13 mouse cellular contexts compared by ENCODE assay signal in genomic region chr4:151717864-151718263, GRCm38 (mm10).
DNase-seq lines count a peak whose midpoint lies in the region; ATAC-seq lines count a peak whose summit lies in the region.
"Had no signal": no experiment of that assay in that cellular context is flagged by ENCODE, and none has a peak within 500 bp of the region (broad histone marks: within the 10 kb centered on the region; RNA-seq: fewer than 3 reads in every experiment).

No protein-coding gene starts in this region.

- peak; percentile 21 for DNase-seq in gastrocnemius, adult 18-20 months (ENCODE audit: low spot score)
- DNase-seq in gastrocnemius, postnatal 36 days = no peak
- no peak for DNase-seq in limb, embryonic 10.5 days (ENCODE audit: low spot score)
- DNase-seq in frontal cortex, postnatal 36 days (ENCODE audit: low spot score in 2 of 2) = no peak
- DNase-seq: kidney, adult 8-10 months; lung, postnatal 10 days had no signal

- H3K4me2 ChIP-seq in limb, embryonic 13.5 days (replicated peaks) = no peak overlapping the region
- H3K4me2 ChIP-seq in liver, embryonic 16.5 days (ENCODE audit: low read depth, low read length) = peak overlapping the region; percentile 56
- H3K4me2 ChIP-seq: forebrain, embryonic 13.5 days; heart, embryonic 13.5 days had no signal

- H3K9ac ChIP-seq in limb, embryonic 13.5 days = 0 out of 2 replicates have a peak overlapping the region, but pooled peaks have one; percentile 14
- peak overlapping the region; percentile 65 for H3K9ac ChIP-seq in liver, embryonic 16.5 days (ENCODE audit: low read depth, low read length)
- H3K9ac ChIP-seq: forebrain, embryonic 13.5 days; heart, embryonic 13.5 days had no signal

- intact Hi-C loops in gastrocnemius, postnatal 36 days (cut with DNase I) = loop anchor here (5.0 kb wide), 1 partner anchor 34 kb away; no protein-coding TSS in a partner anchor

- 0 out of 2 replicates have a peak, but pooled peaks cover 6% of the 10 kb centered on the region for H3K27me3 ChIP-seq in limb, embryonic 13.5 days
- no peaks in the 10 kb centered on the region for H3K27me3 ChIP-seq in limb, embryonic 10.5 days (ENCODE audit: low read depth, poor library complexity, severe bottlenecking)
- no peaks in the 10 kb centered on the region for H3K27me3 ChIP-seq in liver, embryonic 16.5 days (ENCODE audit: control insufficient read depth, insufficient read depth, low read depth, low read length)
- H3K27me3 ChIP-seq: CH12.LX; forebrain, embryonic 13.5 days; heart, embryonic 13.5 days had no signal

- no peak for ATAC-seq in limb, embryonic 13.5 days (ENCODE audit: low FRiP score, low read depth)
- peak; percentile 82 for ATAC-seq in erythroblast, adult 5-6 weeks (replicated peaks; ENCODE audit: low FRiP score, poor library complexity, severe bottlenecking)
- ATAC-seq in liver, embryonic 16.5 days (ENCODE audit: low read depth) = peak; percentile 83
- no peak for ATAC-seq in activated CD4-positive, CD25-positive, alpha-beta regulatory T cell, adult 4 months
- ATAC-seq: forebrain, embryonic 13.5 days had no signal

- H3K4me1 ChIP-seq in limb, embryonic 13.5 days = peaks cover 15% of the 10 kb centered on the region
- peaks cover 29% of the 10 kb centered on the region for H3K4me1 ChIP-seq in limb, embryonic 10.5 days
- H3K4me1 ChIP-seq in liver, embryonic 16.5 days (ENCODE audit: control insufficient read depth, low read depth, low read length) = peaks cover 46% of the 10 kb centered on the region

- no peaks in the 10 kb centered on the region for H3K9me3 ChIP-seq in limb, embryonic 13.5 days
- H3K9me3 ChIP-seq in limb, embryonic 10.5 days (replicated peaks) = no peaks in the 10 kb centered on the region
- no peaks in the 10 kb centered on the region for H3K9me3 ChIP-seq in liver, embryonic 16.5 days (replicated peaks; ENCODE audit: control insufficient read depth, low read length)
- H3K9me3 ChIP-seq: forebrain, embryonic 13.5 days; heart, embryonic 13.5 days had no signal

- H3K36me3 ChIP-seq in limb, embryonic 13.5 days = no peaks in the 10 kb centered on the region
- no peaks in the 10 kb centered on the region for H3K36me3 ChIP-seq in limb, embryonic 10.5 days
- H3K36me3 ChIP-seq in liver, embryonic 16.5 days (ENCODE audit: control insufficient read depth, insufficient read depth) = no peaks in the 10 kb centered on the region
- H3K36me3 ChIP-seq: heart, embryonic 13.5 days had no signal

- 80% methylated on average over 7 of the region's 7 CpGs for WGBS in limb, embryonic 13.5 days
- 79% methylated on average over 7 of the region's 7 CpGs for whole genome bisulfite sequencing in limb, embryonic 10.5 days
- 67% methylated on average over 7 of the region's 7 CpGs for WGBS in liver, embryonic 16.5 days (ENCODE audit: insufficient replicate concordance)

- H3K4me3 ChIP-seq in limb, embryonic 13.5 days = no peak overlapping the region
- no peak overlapping the region for H3K4me3 ChIP-seq in limb, embryonic 10.5 days
- peak overlapping the region; percentile 3 for H3K4me3 ChIP-seq in liver, embryonic 16.5 days (ENCODE audit: low read depth, low read length)
- H3K4me3 ChIP-seq: forebrain, embryonic 13.5 days; heart, embryonic 13.5 days had no signal

- H3K27ac ChIP-seq in limb, embryonic 13.5 days = no peak overlapping the region
- no peak overlapping the region for H3K27ac ChIP-seq in limb, embryonic 10.5 days
- peak overlapping the region; percentile 96 for H3K27ac ChIP-seq in liver, embryonic 16.5 days (ENCODE audit: low read length)
- H3K27ac ChIP-seq: forebrain, embryonic 13.5 days; heart, embryonic 13.5 days had no signal

Comparison
In these comparisons a context has a peak if more than half of its experiments do, and no peak if none do; other contexts are left out.
1. ATAC-seq: peak in erythroblast, adult 5-6 weeks (single experiment) and liver, embryonic 16.5 days (single experiment); none in limb, embryonic 13.5 days (single experiment) and activated CD4-positive, CD25-positive, alpha-beta regulatory T cell, adult 4 months (single experiment).